Mouse (Mus musculus): ENCODE data around the gene Dennd1a. TPM values are rescaled to one million over a fixed set of nuclear protein-coding genes. Genes with fewer than 3 reads are reported as not detected.

Dennd1a gene
- polyA plus RNA-seq, 1 experiment from 2014 or later: 9.9 TPM

DNA sequence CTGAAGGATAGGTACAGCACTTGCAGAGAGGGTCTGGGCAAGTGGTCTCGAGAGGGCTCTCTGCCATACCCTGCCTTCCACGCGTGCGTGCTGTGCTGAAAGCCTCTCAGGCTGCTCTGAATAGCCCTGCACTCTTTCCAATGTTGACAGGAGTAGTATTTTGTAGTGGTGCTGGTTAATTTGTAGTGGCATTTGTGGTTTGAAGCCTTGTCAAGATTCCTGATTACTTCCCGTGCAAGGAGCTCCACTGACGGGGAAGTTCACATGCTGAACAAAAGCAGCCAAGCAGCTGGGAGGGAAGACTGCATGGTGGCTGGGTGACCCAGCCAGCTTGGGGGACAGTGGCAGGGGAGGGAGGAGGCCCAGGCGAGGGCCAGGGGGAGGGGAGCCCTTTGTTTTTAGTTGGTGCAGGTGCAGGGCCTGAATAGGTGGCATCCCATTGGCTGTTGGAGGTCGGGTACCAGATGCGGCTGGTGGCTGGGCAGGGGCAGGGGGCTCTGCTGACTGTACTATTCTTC, 457.4 kb downstream of the Dennd1a start:
- DNase-seq (ENCODE audit: low spot score): peak; percentile 7

DNA sequence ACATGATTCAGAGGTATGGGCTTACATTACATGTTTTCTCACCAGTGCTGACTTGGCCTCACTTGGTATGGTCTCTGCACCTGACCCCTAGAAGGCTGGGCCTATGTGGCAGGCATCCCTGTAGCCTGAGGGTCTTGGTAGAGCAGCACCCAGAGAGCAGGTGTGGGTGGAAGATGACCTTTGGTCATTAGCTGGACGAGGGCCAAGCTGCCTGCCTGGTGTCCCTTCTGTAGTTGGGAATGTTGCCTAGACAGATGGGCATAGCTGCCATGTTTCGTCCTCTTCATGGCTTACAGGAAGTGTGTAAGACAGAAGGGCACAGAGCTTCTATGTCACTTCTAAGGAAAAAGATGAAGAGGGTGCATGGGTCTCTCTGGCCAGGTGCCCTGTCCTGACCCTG, 463.4 kb downstream of the Dennd1a start:
- no peak for DNase-seq (ENCODE audit: low spot score)

DNA sequence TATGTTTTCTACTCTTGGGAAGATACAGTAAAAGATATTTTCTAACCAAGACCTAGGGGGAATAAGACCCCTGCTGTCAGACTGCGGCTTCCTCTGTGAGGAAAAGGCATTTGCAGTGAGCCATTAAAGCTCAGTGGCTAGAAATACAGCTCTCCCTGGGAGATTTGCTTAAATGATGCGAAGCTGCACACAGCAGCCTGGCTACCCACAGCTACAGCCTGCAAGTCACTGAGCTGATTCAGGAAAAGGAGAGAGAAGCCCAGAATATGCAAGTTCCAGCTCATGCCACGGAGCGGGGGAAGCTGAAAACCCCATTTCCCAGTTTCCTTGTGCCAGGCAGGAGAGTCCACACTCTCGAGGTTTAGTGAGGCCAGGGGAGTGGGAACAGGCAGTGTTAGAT, 465.1 kb downstream of the Dennd1a start:
- no peak for DNase-seq (ENCODE audit: low spot score)

DNA sequence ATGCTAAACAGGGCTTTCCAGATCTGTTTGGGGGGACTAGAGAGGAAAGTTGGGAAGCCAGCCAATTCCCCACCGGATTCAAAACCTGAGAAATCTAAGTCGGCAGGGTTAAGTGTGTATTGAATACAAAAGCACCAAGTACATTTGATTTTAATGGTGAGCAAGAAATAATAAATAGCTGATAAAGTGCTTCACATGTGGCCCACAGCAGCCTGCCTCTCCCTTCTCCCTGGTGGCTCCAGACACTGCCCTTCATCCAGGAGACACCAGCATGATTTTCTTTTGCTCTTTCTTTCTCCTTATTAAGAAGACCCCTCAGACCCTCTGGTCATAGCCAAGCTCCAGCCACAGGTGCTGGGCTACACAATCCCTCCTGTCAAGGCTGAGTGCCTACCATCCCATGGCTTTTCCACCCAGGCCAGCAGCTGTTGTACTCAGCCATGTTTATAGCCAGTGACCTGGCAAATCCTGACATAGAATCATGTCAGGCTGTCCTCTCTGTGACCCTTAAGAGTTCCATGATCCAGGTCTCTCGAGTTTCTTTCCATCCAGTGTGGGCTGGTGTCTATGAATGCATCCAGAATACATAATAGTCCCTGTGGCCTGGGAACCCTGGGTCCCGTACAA, 467.6 kb downstream of the Dennd1a start:
- DNase-seq (ENCODE audit: low spot score): no peak

DNA sequence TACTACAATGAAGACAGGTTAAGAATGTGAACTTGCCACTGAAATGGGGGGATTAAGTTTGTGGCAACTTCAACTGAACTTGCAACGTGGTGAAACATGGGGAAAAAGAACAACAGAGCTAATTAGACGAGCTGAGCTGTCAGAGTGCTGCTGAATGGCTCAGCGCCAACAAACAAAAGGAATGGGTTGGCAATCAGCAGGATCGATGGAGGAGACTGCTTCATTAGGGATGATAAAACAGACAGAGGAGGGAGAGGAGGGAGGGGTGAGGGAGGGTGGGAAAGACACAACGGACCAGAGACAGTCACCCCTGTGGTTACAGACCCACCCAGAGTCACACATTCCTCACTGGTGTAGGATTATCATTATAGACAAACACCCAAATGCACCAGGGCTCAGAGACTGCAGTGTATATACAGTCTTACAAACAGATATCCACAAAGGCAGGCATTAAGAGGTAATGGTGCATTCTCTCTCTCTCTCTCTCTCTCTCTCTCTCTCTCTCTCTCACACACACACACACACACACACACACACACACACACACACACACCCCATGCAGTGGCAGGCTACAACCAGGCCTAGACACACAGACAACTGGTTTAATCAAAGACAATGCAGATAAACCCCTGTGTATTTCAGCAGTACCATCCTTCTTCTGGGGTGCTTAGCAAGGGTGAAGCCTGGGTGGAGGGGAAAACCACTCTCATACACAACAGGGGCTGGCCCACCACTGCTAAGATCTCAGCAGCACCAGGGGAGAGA, 468.2 kb downstream of the Dennd1a start:
- no peak for DNase-seq (ENCODE audit: low spot score)

DNA sequence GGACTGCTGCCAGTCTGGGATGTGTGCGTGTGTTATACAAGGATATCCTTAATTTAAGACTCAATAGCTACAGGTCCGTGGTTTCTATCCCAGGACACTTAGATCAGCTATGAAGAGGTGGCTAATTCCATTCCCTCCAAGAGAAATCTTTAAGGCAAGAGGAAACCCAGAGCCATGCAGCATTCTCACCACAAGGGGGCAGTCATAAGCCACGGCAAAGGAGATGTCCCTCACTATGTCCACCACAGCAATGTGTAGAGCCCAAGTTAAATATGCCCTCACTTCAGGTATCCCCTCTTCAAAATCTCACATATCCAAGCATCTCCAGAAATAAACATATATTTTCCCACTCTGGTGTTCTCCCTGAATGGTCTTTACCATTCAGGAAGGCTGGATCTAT, 471.5 kb downstream of the Dennd1a start:
- peak; percentile 70 for DNase-seq (ENCODE audit: low spot score)

DNA sequence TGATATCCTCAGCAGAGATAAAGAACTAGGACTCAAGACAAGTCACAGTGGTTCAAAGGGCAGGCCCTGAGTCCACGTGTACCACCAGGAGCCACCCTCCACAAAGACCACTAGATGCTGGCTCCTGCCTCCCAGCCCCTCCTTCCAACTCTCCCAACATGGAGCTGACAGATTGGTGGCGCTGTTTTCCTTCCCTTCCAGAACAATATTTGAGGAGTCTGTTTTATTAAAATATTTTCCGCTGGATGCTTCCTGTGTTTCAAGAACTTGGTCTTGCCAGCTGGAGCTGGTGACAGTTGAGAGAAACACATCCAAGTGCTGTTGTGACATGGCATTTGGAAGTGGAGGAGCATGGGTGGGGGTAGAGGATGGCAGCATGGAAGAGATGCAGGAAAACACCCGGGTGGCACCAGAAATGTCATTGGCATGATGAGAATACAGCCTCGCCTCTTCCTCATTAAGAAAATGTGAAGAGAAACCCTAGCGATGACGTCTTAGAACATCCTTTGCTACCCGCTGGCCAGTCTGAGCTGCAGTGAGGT, 472.3 kb downstream of the Dennd1a start:
- no peak for DNase-seq (ENCODE audit: low spot score)

DNA sequence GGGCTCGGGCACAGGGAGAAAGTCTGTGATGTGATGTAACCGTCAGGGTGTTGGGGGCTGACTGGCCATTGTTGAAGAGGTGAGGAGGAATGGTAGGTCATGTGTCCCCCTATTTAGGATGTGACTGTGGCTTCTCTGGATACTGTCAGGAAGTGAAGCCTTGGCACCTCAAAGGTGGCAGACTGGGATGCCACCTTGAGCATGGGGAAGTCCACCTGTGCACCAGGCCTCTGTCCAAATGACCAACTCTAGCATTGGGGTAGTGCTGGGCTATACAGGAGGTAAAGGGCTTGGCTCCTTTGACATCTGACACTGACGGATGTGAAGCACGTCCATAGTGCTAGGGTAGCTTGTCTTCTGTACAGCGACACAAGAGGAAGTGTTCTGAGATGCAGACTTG, 474.8 kb downstream of the Dennd1a start:
- DNase-seq (ENCODE audit: low spot score): no peak

DNA sequence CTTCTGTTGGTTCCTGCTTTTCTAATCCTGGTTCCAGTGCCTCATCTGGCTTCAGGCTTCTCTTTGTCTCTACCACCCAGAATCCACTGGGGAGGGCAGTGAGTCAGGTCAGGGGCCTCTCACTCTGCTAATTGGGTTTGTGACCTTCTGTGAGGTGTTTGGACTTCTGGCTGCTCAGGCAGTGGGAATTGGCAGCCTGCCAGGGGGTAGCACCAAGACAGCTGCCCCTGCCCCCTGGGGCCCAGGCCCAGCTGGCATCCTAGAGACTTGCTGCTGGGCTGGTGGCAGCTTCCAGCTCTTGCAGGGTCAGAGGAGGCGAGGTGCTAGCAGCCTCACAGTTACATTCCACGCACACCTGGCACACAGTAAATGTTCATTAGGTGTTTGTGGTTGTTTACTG, 475.5 kb downstream of the Dennd1a start:
- no peak for DNase-seq (ENCODE audit: low spot score)

DNA sequence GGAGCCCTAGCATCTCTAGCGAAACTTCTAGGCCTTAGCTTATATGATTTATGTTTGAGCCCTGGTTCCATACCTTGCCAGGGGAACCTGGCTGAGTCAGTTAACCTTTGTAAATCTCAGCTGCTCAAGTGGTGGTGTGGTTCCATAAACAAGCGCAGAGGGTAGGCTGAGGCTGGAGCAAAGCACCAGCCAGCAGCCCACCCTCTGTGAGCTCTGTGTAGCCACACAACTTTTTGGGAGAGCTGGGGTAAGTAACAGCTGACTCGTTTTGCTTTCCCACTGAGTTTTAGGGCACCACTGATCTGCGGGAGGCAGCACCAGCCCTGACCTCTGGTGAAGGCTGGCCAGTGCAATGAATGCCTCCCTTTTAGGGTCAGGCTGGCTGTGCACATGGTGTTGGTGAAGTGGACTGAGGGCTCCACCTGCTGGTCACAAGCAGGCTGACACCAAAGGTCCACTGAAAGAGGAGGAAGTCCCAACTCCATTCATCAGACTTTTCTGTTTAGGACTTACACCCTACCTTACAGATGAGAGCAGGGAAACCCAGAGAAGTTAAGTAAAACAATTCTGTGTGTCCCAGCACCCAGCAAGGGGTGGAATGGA, 484.5 kb downstream of the Dennd1a start:
- DNase-seq (ENCODE audit: low spot score): peak; percentile 62

DNA sequence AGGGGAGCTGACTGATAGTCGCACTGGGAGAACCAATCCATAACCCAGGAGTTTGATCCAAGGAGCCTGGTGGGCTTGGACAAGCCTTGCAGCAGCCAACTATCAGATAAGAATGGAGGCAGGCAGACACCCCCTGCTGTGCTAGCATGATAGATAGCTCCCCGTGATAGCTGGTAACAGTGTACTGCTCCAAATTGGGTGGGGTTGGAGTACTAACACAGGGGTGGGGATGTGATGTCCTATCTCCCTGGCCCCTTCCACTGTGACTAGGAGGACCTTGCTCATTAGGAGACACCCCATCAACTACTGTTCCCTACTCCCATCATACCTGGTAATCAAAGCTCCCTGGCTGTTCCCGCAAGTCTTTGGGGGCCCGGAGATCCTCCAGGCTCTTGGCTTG, 485.5 kb downstream of the Dennd1a start:
- no peak for DNase-seq (ENCODE audit: low spot score)

DNA sequence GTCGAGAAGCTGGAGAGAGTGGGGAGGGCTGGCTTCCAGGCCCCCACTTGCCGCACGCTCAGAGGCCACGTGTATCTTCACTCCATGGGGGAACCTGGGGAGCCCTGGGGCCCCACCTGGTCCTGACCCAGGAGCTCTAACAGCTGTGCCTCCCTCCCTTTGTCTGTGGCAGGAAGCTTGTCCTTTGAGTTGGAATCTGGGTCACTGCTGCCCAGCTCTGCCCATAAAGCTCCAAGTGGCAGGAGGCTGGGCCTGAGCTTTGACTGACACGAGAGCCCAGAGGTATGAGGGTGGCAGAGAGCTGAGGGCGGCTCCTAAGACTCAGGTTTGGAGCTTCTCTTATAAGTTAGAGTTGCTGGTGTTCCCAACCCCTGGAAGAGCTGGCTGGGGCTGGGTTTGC, 488.1 kb downstream of the Dennd1a start:
- DNase-seq (ENCODE audit: low spot score): no peak

DNA sequence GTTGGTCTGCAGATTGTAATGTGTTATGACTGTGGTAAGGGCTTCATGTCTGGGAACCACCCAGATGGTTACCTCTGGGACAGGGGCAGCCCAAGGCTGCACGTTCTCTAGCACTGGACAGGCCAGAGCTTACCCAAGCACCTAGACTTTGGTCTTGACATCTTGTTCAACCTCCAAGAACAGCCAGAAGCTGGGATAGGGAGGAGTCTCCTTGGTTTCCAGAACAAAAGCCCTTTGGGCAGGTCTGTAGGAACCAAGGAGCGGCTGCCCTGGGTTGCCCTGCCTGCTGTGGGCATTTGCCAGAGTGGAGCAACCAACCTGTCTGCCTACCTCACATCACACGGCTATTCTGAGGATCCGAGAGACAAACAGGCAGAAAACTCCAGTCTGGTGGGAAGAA, 490.1 kb downstream of the Dennd1a start:
- no peak for DNase-seq (ENCODE audit: low spot score)

DNA sequence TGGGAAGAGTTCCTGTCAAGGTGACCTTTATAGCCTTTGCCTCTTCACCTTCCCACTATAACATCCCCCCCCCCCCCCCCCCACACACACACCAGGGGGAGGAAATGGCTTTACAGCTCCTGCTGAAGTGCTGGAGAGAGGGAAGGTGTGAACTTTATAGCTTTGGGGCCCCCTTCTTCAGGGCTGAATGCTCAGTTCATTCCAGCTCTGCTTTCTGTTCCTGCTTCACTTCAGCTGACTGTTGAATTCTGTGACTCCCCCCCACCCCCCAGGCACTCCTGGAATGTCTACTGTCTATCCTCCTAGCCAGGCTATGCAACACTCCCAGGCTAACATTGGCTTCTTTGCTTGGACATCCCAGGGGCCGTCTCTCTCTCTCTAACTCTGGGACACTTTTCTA, 491.2 kb downstream of the Dennd1a start:
- DNase-seq (ENCODE audit: low spot score): no peak

DNA sequence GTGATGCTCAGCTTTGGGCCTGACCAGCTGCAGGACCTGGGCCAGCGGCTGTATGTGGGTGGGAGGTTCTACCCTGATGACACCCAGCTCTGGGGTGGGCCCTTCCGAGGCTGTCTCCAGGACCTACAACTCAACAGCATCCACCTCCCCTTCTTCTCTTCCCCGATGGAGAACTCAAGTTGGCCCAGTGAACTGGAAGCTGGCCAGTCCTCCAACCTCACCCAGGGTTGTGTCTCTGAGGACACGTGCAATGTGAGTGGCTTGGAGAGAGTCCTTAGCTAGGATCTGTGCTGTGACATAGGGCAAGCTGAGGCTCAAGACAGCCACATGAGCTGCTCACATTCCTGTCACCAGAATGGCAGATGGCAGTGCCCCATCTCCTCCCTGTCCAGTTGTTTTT, 495.9 kb downstream of the Dennd1a start:
- DNase-seq (ENCODE audit: low spot score): no peak

DNA sequence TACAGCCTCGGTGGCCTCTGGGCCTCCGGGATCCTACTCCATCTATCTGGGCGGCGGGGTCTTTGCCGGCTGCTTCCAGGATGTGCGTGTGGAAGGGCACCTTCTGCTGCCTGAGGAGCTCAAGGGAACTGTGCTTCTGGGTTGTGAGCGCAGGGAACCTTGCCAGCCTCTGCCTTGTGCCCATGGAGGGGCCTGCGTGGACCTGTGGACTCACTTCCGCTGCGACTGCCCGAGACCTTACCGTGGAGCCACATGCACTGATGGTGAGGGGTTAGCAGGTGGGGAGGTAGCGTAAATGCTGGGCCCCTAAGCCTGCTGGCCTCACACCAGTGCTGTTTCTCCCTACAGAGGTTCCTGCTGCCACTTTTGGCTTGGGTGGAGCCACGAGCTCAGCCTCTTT, 496.5 kb downstream of the Dennd1a start:
- DNase-seq (ENCODE audit: low spot score): no peak

DNA sequence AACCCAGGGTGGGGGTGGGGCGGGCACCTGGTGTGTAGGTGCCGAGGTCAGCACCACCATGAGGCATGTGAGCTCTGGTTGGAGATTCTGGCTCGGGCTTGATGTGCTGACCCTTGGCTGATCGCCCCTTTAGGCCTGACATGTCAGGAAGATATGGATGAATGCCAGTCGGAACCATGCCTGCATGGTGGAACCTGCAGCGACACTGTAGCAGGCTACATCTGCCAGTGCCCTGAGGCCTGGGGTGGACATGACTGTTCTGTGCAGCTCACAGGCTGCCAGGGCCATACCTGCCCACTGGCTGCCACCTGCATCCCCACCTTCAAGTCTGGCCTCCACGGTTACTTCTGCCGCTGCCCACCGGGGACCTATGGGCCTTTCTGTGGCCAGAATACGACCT, 497.2 kb downstream of the Dennd1a start:
- DNase-seq (ENCODE audit: low spot score): no peak

DNA sequence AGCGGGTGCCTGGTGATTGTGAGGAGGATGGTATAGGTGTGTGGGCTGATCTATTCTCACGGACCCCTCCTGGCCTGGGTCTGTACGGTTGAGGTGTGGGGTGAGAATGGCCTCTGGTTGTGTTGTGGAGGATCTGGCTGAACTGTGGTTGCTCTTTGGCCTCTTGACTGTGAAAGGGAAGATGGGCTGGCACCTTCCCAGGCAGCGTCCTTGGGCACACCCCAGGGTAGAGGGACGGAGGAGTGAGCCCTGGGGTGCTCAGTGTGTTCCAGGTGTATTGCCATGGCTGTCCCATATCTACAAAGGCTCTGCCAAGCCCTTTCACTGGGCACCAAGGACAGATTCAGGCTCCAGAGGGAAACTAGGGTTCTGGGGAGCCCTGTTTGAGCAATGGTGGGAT, 498.2 kb downstream of the Dennd1a start:
- DNase-seq (ENCODE audit: low spot score): no peak

DNA sequence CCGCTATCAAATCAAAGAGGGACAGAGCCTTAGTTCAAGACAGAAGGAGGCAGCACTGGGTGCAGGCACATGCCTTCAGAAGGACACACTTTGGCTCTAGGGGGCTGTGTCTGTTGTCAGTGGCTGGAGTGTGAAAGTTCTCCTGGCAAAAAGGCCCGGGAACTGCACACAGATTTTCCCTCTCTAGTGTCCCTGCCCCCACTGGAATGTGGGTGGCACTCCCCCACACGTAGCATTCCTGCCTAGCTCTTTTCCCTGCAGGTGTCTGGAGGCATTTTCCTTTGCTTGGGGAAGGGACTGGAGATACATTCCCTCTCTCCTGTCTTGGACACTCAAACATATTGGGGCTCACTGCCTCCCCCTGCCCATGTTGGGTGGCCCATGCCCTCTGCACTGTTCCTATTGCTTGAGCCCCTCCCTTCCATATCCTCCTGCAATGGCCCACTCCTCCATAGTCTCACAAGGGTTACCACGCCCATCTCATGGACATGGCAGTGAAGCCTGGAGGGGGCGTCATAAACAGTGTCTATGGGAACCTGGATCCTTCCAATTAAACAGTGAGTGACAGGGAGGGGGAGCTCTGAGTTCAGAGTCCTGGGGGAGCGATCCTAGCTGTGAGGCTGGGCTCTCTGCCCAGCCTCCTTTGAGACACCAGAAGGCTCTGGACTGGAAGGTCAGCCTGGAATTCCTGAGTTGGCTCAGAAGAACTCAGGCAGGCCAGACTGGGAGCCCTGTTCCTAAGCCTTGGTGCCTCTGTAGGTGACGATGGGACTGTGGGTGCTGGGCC, 498.8 kb downstream of the Dennd1a start:
- DNase-seq (ENCODE audit: low spot score): no peak

DNA sequence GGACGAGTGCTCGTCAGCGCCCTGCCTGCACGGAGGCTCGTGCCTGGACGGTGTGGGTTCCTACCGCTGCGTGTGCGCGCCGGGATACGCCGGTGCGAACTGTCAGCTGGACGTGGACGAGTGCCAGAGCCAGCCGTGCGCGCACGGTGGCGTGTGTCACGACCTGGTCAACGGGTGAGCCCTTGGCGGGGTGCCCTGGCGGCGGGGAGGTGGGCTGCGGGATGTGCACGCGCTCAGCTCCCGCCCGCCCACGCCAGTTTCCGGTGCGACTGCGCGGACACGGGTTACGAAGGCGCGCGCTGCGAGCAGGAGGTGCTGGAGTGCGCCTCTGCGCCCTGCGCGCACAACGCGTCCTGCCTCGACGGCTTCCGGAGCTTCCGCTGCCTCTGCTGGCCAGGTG, 500.7 kb downstream of the Dennd1a start:
- peak; percentile 38 for DNase-seq (ENCODE audit: low spot score)

DNA sequence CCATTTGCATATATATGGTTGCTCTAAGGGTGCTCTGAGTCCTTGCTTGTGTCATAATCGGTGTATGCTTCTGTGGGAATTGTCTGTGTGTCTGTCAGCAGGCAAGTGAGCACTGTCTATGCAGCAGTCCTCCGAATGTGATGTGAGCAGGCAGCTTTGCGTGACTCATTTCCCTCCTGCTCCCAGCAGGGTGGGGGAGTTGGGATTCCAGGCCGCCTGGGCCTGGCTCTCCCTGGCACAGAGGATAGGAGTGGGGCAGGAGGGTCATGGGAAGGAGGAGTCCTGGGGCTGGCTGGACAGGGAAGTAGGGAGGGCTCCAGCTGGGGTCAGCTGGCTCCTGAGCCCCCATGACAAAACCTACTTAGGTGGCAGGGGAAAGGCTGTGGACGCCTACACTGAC, 502.7 kb downstream of the Dennd1a start:
- no peak for DNase-seq (ENCODE audit: low spot score)

DNA sequence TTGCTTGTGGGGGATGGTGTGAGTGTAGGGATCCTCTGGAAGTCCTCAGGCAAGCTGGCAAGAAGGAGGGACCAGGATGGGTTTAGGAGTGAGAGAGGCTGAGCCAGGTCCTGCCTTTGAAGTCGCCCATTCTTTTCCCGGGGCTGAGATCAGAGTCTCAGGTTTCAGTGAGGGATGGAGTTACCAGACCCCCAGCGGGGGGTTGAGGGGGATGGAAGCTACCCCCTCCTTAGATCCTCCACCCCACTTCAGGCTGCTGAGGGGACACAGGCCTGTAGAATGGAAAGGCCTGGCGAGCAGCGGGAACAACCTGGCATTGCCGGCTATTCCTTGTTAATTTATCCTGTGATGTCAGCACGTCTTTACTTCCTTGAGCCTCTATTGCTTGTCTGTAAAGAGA, 505.2 kb downstream of the Dennd1a start:
- no peak for DNase-seq (ENCODE audit: low spot score)
